Mouse (Mus musculus): Measurements from ENCODE around the gene Srsf4. TPM values are rescaled to one million over a fixed set of nuclear protein-coding genes. Genes with fewer than 3 reads are reported as not detected.

Gene Srsf4
- total RNA-seq (2021): 10 to 100 TPM; 89.0 to 93.6 TPM
- long read RNA-seq, experiment 1, transcript Srsf4-202 (6 exons, 2,257 nt): major isoform, 56 of 97 reads
- long read RNA-seq, experiment 1, partial matches to known transcripts: 6 of 97 reads
- long read RNA-seq, experiment 1, other reads (novel, unspliced or antisense): 35 of 97 reads
- long read RNA-seq, experiment 2, transcript Srsf4-202 (6 exons, 2,257 nt): major isoform, 143 of 208 reads
- long read RNA-seq, experiment 2, partial matches to known transcripts: 13 of 208 reads
- long read RNA-seq, experiment 2, other reads (novel, unspliced or antisense): 52 of 208 reads

DNA sequence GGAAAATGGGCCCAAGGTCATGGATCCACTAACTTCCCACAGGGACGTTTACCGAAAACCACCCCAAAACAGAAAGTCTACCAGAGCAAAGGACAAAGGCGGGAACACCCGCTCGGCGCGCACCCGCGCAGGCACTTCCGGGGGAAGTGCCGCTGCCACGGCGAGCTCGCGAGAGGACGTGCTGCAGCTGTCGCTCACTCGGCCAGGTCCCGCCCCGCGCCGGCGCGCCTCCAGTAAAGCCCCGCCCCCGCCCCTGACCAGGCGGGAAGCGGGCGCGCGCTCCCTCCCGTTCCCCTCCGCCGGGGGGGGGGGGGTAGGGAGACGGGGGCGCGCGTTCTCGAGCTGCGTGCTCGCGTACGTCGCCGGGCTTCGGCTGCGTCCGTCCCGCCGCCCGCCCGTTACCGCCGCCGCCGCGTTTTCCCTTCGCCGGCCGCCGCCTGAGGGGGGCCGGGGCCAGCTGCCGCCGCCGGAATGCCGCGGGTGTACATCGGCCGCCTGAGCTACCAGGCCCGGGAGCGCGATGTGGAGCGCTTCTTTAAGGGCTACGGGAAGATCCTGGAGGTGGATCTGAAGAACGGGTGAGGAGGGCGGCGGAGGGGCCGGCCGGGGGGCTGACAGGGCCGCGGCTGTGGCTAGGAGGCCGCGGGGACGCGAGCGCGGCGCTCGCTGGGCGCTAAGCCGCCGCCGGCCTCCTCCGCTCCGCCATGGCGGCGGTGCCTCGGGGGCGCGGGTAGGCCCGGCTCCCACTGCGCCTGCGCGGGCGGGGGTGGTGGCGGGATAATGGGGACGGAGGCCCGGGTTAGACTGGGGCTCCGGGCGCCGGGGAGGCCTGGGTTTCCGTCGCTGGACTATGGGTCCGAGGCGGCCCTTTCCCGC lies at the start of gene Srsf4:
Gene Srsf4, plus strand, starts transcription at position 325 of the 876 bp plus-strand sequence.
- DNase-seq (ENCODE audit: low spot score in 2 of 2): peak; percentile 84 to 88

- DNase-seq (ENCODE audit: low spot score in 2 of 2): no peak
Measured at GRCm38 (mm10) chr4:131824939-131825338, 48.5 kb upstream of the Srsf4 start.

GRCm38 (mm10) chr4:131825830-131826229 lies 47.6 kb upstream of the Srsf4 start:
- no peak for DNase-seq (ENCODE audit: low spot score in 2 of 2)

GRCm38 (mm10) chr4:131826905-131827304 lies 46.5 kb upstream of the Srsf4 start:
- DNase-seq (ENCODE audit: low spot score in 2 of 2): no peak

DNA sequence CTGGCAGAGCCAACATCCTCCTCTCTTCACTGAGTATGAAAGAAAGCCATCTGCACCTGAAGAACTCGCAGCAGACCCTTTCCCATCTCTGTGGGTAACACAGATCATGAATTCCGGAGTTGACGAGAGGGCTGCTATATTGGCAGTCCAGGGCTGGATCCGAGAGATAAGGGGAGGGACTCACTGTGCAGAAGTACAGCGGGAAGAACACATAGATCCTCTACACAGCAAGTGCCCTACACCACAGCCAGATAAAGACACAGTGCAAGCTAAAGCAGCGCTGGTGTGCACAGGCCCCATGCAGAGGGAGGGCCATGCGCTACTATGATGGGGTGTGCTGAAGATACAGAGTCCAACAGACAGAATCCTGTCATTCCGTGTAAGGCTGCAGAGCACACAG lies 44.3 kb upstream of the Srsf4 start:
- DNase-seq (ENCODE audit: low spot score in 2 of 2): no peak

DNA sequence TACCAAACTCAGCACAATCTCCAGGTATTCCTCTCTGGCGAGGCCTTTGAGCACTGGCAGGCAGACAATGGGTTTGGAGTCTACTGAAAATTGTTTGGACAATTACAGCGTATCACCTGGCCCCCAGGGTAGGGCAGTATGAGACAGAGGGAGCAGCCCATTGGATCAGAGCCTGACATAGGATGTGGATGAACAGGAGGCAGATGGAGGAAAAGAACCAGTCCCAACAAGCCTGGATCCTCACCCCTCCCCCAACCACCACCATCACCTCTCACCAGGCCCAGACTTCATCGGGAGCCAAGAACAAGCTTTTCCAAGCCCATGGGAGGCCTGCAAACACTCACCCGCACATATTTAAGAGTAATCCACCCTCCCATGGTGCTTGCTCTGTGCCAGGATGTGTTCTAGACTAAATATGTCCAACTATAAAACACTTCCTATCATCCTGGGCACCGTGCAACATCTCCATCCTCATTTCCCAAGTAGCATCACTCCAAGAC lies 41.8 kb upstream of the Srsf4 start:
- DNase-seq (ENCODE audit: low spot score in 2 of 2): no peak

DNA sequence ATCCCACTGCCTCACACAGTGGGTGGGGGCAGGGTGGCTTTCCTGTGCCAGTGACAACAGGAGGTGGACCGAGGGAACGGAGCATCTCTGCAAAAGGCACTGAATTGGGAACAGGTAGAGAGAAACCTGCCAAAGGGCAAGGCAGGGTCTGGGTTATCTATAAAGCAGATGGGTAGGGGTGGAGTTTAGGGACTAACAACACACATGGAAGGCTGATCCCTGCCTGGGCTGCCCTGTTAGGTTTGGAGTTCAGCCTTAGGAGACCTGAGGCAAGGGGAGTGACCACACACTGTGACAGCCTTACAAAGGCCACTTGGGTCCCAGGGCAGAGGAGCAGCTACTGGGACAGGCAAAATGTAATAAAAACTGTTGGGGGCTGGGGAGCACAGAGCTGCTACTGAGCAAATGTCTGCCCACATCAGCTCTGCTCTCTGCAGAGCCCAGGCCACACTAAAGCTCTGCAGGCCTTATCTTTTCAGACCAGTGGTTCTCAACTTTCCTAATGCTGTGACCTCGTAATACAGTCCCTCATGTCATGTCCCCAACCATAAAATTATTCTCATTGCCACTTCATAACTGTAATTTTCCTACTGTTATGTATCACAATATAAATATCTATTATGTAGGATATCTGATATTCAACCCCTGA lies 40.5 kb upstream of the Srsf4 start:
- DNase-seq (ENCODE audit: low spot score in 2 of 2): no peak

GRCm38 (mm10) chr4:131833971-131834609 lies 39.3 kb upstream of the Srsf4 start:
- no peak for DNase-seq (ENCODE audit: low spot score in 2 of 2)

DNA sequence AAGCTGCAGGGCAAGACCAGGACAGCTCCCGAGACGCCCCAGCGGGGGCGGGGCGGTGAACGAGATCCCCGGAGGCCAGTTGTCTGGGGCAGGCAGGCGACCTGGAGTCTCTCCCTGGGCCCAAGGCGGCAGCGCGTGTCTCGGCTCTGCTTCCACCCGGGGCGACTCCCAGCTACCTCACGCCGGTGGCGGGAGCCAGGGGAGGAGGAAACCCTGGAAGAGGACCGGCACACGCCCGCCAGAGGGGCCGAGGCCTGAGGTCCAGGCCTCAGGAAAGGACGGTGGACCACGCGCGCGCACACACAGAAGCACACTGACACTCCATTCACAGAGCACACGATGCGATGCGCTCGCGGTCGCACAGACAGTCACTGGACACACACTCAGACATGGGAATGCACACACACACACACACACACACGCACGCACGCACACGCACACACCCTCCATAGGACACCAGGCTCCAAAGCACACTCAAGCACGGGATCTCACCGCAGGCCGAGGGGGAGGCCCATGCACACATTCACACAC lies 37.0 kb upstream of the Srsf4 start:
- DNase-seq (ENCODE audit: low spot score in 2 of 2): no peak

- peak in 1 of 2 experiments; percentile 19 for DNase-seq (ENCODE audit: low spot score in 2 of 2)
Measured at GRCm38 (mm10) chr4:131836891-131837491, 36.4 kb upstream of the Srsf4 start.

DNA sequence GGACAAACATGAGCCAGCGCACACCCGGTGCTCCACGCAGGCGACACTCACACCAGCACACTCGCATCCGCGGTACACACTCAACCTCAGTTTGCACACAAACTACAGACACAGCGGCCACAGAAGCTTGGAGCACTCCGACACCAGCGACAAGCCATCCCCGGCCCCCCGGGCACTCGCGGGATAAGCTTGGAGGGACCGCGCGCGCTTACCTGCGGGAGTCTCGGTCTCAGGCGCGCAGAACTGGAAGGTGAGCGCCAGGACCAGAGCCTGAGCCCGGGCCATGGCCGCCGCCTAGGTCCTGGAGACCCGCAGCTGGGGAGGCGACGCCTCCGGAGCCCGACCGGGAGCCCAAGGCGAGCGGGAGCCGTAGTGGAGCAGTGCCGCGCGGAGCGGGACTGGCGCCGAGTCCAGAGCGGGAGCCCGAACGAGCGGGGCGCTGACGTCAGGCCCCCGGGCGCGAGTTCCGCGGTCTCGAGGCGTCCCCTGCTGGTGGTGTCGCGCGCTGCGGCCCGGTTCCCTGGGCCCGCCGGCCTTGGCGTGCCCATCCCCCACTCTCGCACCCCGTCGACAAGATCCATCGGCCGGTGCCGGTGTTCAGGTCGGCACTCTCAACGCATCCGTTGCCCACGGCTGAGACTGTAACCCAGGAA lies 35.4 kb upstream of the Srsf4 start, which contains the start of gene Ptpru:
Gene Ptpru, minus strand, starts transcription at position 417 of the 653 bp plus-strand sequence.
- DNase-seq (ENCODE audit: low spot score in 2 of 2): peak; percentile 82 to 85

DNA sequence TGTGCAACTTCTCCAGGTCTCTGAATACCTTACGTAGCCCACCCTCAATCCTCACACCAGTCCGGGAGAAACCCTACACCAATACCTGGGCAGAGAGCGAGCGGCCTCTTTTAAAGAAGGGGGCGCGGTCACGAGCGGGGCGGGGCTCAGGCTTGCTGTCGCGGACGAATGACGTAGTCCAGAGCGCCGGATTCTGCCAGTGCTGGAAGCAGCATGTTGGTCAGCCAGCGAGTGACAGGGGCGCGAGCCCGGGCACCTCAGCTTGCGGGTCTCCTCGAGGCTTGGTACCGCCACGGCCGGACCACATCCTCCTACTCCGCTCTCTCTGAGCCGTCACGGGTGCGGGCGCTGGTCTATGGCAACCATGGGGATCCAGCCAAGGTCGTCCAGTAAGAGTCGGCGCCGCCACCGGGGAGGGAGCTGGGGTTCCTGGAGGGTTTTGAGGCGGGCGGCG lies 30.1 kb upstream of the Srsf4 start, which contains the start of gene Mecr:
Gene Mecr, plus strand, starts transcription at position 181 of the 454 bp plus-strand sequence.
- peak; percentile 89 to 92 for DNase-seq (ENCODE audit: low spot score in 2 of 2)

- no peak for DNase-seq (ENCODE audit: low spot score in 2 of 2)
Measured at GRCm38 (mm10) chr4:131845991-131846778, 27.2 kb upstream of the Srsf4 start.

DNA sequence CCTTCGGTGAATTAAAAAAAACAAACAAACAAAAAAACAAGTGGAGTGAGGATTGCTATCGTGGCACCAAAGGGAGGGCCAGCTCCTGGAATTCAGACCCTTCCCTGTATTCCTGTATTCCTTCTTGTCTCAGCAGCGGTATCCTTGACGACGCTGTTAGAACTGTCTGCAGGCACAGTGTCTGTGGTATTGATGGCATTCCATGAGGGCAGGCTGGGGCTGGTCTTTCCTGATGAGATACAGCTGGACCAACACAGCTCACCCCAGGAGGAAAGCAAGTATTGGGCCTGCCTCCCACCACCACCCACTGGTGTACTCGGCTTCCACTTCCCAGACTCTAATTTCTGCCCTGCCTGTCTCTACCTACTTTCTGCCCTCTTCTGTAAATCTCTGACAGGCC lies 25.3 kb upstream of the Srsf4 start:
- DNase-seq (ENCODE audit: low spot score in 2 of 2): no peak

DNA sequence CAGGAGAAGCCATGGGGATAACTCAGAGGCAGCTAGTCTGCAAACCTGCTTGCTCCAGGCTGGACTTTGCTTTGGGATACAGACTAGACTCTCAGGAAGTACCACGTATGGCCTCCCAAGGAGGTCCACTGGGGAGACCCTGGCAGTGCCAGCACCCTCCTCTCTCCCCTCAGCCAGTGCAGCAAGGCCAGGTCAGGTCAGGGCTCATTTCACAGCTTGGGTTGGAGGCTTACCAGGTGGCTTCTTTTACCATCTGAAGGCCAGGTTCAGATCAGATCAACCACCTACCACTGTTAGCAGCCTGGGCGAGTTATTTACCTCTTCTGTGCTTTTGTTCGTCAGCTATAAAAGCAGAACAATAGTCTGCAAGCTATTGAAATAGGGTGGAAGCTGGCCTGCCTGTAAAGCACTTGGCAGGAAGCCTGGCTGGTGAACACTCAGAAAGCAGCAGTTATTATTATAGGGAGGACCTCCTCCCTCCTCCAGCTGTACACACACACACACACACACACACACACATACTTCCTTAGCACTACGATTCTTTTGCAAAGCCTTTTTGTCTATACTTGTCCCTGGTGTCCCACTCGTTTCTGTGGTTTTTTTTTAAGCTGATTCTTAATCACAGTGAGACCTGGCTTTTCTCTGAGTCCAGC lies 23.3 kb upstream of the Srsf4 start:
- no peak for DNase-seq (ENCODE audit: low spot score in 2 of 2)

DNA sequence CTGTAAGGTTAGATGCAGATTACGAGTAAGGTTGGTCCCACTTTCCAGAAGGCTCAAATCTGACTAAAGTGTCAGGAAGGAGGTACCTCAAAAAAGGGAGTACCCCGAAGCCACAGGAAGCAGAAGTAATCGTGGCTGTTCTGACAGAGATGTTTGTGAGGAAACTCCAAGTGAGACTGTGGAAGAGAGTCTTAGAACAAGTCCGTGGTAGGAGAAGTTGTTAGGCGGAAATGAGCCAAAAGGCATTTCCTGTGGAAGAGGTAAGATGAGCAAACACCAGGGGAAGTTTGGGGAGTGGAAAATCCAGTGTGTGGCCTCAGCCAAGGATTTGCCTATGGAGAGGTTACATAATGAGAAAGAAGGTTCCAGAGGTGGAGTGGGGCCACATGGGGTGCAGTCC lies 18.5 kb upstream of the Srsf4 start:
- DNase-seq (ENCODE audit: low spot score in 2 of 2): no peak

DNA sequence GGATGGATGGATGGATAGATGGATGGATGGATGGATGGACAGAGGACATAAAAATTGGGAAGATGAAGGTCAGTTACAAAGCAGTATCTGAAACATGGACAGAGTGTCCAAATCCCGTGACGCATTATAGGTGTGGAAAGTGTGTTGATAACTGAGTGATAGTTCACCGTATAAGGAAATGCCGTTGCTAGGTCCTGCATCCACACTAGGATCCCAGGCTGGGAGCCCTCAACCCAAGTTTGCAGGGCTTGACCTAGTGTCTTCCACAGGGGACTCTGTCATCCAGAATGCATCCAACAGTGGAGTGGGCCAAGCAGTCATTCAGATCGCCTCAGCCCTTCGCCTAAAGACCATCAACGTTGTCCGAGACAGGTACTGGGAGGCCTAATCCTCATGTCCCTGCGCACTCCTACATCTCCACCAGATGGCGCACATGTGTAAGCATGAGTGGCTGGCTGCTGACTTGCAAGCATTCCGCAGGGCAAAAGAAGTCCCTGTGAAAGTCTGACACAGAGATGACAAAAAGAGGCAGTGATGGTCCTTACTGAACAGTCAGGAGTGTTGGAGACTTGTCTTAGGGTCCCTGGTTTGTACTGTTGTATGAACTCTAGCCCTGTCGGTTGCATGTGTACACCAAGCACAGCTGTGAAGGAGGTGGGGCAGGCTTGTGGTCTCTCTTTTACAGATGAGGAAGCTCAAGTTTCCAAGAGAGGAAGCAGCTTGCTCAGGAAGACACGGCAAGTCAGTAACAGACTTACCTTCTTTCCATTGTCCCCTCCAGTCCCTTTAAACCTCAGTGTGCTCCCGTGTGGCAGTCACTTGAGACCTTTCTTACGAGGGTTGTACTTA lies 12.7 kb upstream of the Srsf4 start:
- DNase-seq (ENCODE audit: low spot score in 2 of 2): peak; percentile 33 to 56

All from adrenal gland, postnatal 4 days (tissue).